Mouse (Mus musculus): ENCODE data around the gene Nnat. TPM values are rescaled to one million over a fixed set of nuclear protein-coding genes. Genes with fewer than 3 reads are reported as not detected.

Gene Nnat
- total and polyA plus RNA-seq, 2 experiments from 2014 or later = 13.1 to 27.9 TPM

- H3K27ac ChIP-seq (ENCODE audit: low read depth) = no peak overlapping the region
- H3K9ac ChIP-seq (replicated peaks; ENCODE audit: low read depth, low read length) = no peak overlapping the region
- no peak for ATAC-seq (ENCODE audit: insufficient read depth, low read depth)
Observed at GRCm38 (mm10) chr2:157560302-157560701, 424 bp downstream of the Nnat start.

GRCm38 (mm10) chr2:157561165-157561836, 1.4 kb downstream of the Nnat start:
- no peaks in the 10 kb centered on the region for H3K27me3 ChIP-seq (ENCODE audit: control insufficient read depth, insufficient read depth, low read length)
- ATAC-seq (ENCODE audit: insufficient read depth, low read depth) (peak; percentile 85), DNase-seq (ENCODE audit: low spot score) (peak; percentile 84)
- no peak overlapping the region for H3K27ac ChIP-seq (ENCODE audit: low read depth)
- peaks cover 14% of the 10 kb centered on the region; the same call in 1 of the 2 replicates for H3K4me1 ChIP-seq (ENCODE audit: control insufficient read depth, insufficient read depth)
- peak overlapping the region; percentile 39 for H3K4me3 ChIP-seq (ENCODE audit: low read depth, low read length)
- peak overlapping the region; percentile 62 for H3K4me2 ChIP-seq (ENCODE audit: low read depth, low read length)
- WGBS = 46% methylated on average over 26 of the region's 27 CpGs
- TF ChIP-seq CTCF (IDR thresholded peaks at IDR 0.05; ENCODE audit: low read depth) (no peak), EP300 (IDR thresholded peaks at IDR 0.05; ENCODE audit: low read depth) (no peak)
- H3K36me3 ChIP-seq (replicated peaks; ENCODE audit: control insufficient read depth, insufficient read depth, low read length) = peaks cover 20% of the 10 kb centered on the region; the same call in 1 of the 2 replicates
- 0 out of 2 replicates have a peak, but pooled peaks cover 5% of the 10 kb centered on the region for H3K9me3 ChIP-seq (replicated peaks; ENCODE audit: control insufficient read depth, low read length)
- H3K9ac ChIP-seq (replicated peaks; ENCODE audit: low read depth, low read length) = no peak overlapping the region

More at GRCm38 (mm10) chr2:157560302-157560701, 424 bp downstream of the Nnat start:
- DNase-seq (ENCODE audit: low spot score) = no peak
- H3K36me3 ChIP-seq (replicated peaks; ENCODE audit: control insufficient read depth, insufficient read depth, low read length) = peaks cover 20% of the 10 kb centered on the region; the same call in 1 of the 2 replicates
- H3K27me3 ChIP-seq (ENCODE audit: control insufficient read depth, insufficient read depth, low read length) = no peaks in the 10 kb centered on the region
- H3K4me3 ChIP-seq (ENCODE audit: low read depth, low read length) = peak overlapping the region; percentile 39
- WGBS = 43% methylated on average over 33 of the region's 33 CpGs
- H3K4me1 ChIP-seq (ENCODE audit: control insufficient read depth, insufficient read depth) = peaks cover 14% of the 10 kb centered on the region; the same call in 1 of the 2 replicates
- 0 out of 2 replicates have a peak, but pooled peaks cover 5% of the 10 kb centered on the region for H3K9me3 ChIP-seq (replicated peaks; ENCODE audit: control insufficient read depth, low read length)
- H3K4me2 ChIP-seq (ENCODE audit: low read depth, low read length) = peak overlapping the region; percentile 62
- TF ChIP-seq CTCF (IDR thresholded peaks at IDR 0.05; ENCODE audit: low read depth) (no peak), EP300 (IDR thresholded peaks at IDR 0.05; ENCODE audit: low read depth) (no peak)

GRCm38 (mm10) chr2:157563031-157563430, 3.2 kb downstream of the Nnat start:
- WGBS = 71% methylated on average over 2 of the region's 2 CpGs
- TF ChIP-seq CTCF (IDR thresholded peaks at IDR 0.05; ENCODE audit: low read depth) = no peak
- H3K36me3 ChIP-seq (replicated peaks; ENCODE audit: control insufficient read depth, insufficient read depth, low read length) = peaks cover 9% of the 10 kb centered on the region; the same call in 1 of the 2 replicates

GRCm38 (mm10) chr2:157564723-157565122, 4.8 kb downstream of the Nnat start:
- Histone ChIP-seq H3K9ac (replicated peaks; ENCODE audit: low read depth, low read length) (peak overlapping the region; percentile 96), H3K9me3 (replicated peaks; ENCODE audit: control insufficient read depth, low read length) (0 out of 2 replicates have a peak, but pooled peaks cover 4% of the 10 kb centered on the region), H3K27ac (ENCODE audit: low read depth) (no peak overlapping the region), H3K4me3 (ENCODE audit: low read depth, low read length) (peak overlapping the region; percentile 92), H3K4me1 (ENCODE audit: control insufficient read depth, insufficient read depth) (peaks cover 20% of the 10 kb centered on the region), H3K4me2 (ENCODE audit: low read depth, low read length) (peak overlapping the region; percentile 66), H3K36me3 (replicated peaks; ENCODE audit: control insufficient read depth, insufficient read depth, low read length) (peaks cover 4% of the 10 kb centered on the region; the same call in 1 of the 2 replicates), H3K27me3 (ENCODE audit: control insufficient read depth, insufficient read depth, low read length) (no peaks in the 10 kb centered on the region)
- no peak for ATAC-seq (ENCODE audit: insufficient read depth, low read depth)
- 64% methylated on average over 4 of the region's 4 CpGs for WGBS
- no peak for TF ChIP-seq CTCF (IDR thresholded peaks at IDR 0.05; ENCODE audit: low read depth)
- TF ChIP-seq EP300 (IDR thresholded peaks at IDR 0.05; ENCODE audit: low read depth) = no peak
- DNase-seq (ENCODE audit: low spot score) = no peak

More at GRCm38 (mm10) chr2:157563031-157563430, 3.2 kb downstream of the Nnat start:
- Histone ChIP-seq H3K27ac (ENCODE audit: low read depth) (no peak overlapping the region), H3K4me1 (ENCODE audit: control insufficient read depth, insufficient read depth) (peaks cover 20% of the 10 kb centered on the region), H3K4me2 (ENCODE audit: low read depth, low read length) (no peak overlapping the region), H3K9me3 (replicated peaks; ENCODE audit: control insufficient read depth, low read length) (0 out of 2 replicates have a peak, but pooled peaks cover 5% of the 10 kb centered on the region), H3K4me3 (ENCODE audit: low read depth, low read length) (no peak overlapping the region), H3K9ac (replicated peaks; ENCODE audit: low read depth, low read length) (no peak overlapping the region), H3K27me3 (ENCODE audit: control insufficient read depth, insufficient read depth, low read length) (no peaks in the 10 kb centered on the region)
- ATAC-seq (ENCODE audit: insufficient read depth, low read depth) (no peak), DNase-seq (ENCODE audit: low spot score) (no peak)

GRCm38 (mm10) chr2:157565446-157565845, 5.6 kb downstream of the Nnat start:
- DNase-seq (ENCODE audit: low spot score) (peak; percentile 38), ATAC-seq (ENCODE audit: insufficient read depth, low read depth) (no peak)
- Histone ChIP-seq H3K4me1 (ENCODE audit: control insufficient read depth, insufficient read depth) (peaks cover 20% of the 10 kb centered on the region), H3K4me2 (ENCODE audit: low read depth, low read length) (peak overlapping the region; percentile 66), H3K9ac (replicated peaks; ENCODE audit: low read depth, low read length) (peak overlapping the region; percentile 96), H3K36me3 (replicated peaks; ENCODE audit: control insufficient read depth, insufficient read depth, low read length) (peaks cover 4% of the 10 kb centered on the region; the same call in 1 of the 2 replicates), H3K4me3 (ENCODE audit: low read depth, low read length) (peak overlapping the region; percentile 92), H3K27me3 (ENCODE audit: control insufficient read depth, insufficient read depth, low read length) (no peaks in the 10 kb centered on the region), H3K9me3 (replicated peaks; ENCODE audit: control insufficient read depth, low read length) (no peaks in the 10 kb centered on the region), H3K27ac (ENCODE audit: low read depth) (peak overlapping the region; percentile 91)
- 4% methylated on average over 13 of the region's 13 CpGs for WGBS
- TF ChIP-seq EP300 (IDR thresholded peaks at IDR 0.05; ENCODE audit: low read depth) (no peak), CTCF (IDR thresholded peaks at IDR 0.05; ENCODE audit: low read depth) (no peak)
